Mouse (Mus musculus) liver, embryonic 11.5 days (tissue): ENCODE measurements around the gene Pigx. TPM values are rescaled to one million over a fixed set of nuclear protein-coding genes. Genes with fewer than 3 reads are reported as not detected.
"Not testable (repeated sequence)": the region's sequence is repeated elsewhere in the genome, so short reads cannot be mapped to it uniquely, and the experiment has no call there.

ENCODE experiments used
- ATAC-seq: fragments of 200-750 bp; cut with Nextera tagmentation; replicated peaks from 2 replicates; pipeline ENCODE4 v1.8.0; 2017; ENCODE audit warnings: moderate number of reproducible peaks, mild to moderate bottlenecking, moderate TSS enrichment, moderate library complexity; ENCODE audit not compliant: low FRiP score
- DNase-seq: peaks from one replicate; pipeline ENCODE4 v3.0.0-alpha.2; 2017; ENCODE audit warnings: low spot score
- H3K27ac ChIP-seq: fragments of 300-500 bp; sonication (generic); 2 replicates; pipeline ENCODE4 v1.5.1; 2014; ENCODE audit warnings: mild to moderate bottlenecking, low read depth, low read length, control low read depth
- H3K27me3 ChIP-seq: fragments of 300-500 bp; sonication (generic); replicated peaks from 2 replicates; pipeline ENCODE4 v1.6.1; 2014; ENCODE audit warnings: low read length, mixed read lengths; ENCODE audit not compliant: control insufficient read depth, insufficient read depth
- H3K36me3 ChIP-seq: fragments of 300-500 bp; sonication (generic); 2 replicates; pipeline ENCODE4 v1.6.1; 2014; ENCODE audit warnings: mild to moderate bottlenecking, low read length, moderate library complexity, mixed read lengths; ENCODE audit not compliant: control insufficient read depth, insufficient read depth
- H3K4me1 ChIP-seq: fragments of 300-500 bp; sonication (generic); replicated peaks from 2 replicates; pipeline ENCODE4 v1.6.1; 2014; ENCODE audit warnings: low read length, mixed read lengths; ENCODE audit not compliant: control insufficient read depth, insufficient read depth
- H3K4me2 ChIP-seq: fragments of 300-500 bp; sonication (generic); 2 replicates; pipeline ENCODE4 v1.6.1; 2014; ENCODE audit warnings: mild to moderate bottlenecking, control low read depth, moderate library complexity
- H3K4me3 ChIP-seq: fragments of 300-500 bp; sonication (generic); 2 replicates; pipeline ENCODE4 v1.5.1; 2014; ENCODE audit warnings: low read depth, low read length, control low read depth
- H3K9ac ChIP-seq: fragments of 300-500 bp; sonication (generic); 2 replicates; pipeline ENCODE4 v1.6.1; 2014; ENCODE audit warnings: low read depth, low read length, control low read depth
- H3K9me3 ChIP-seq: fragments of 300-500 bp; sonication (generic); 2 replicates; pipeline ENCODE4 v1.6.1; 2016; ENCODE audit warnings: low read length, inconsistent platforms, mixed read lengths; ENCODE audit not compliant: control insufficient read depth
- WGBS: fragments of 180-500 bp; shearing (Covaris S2); extraction: QIAGEN DNeasy Blood & Tissue Kit; methylation state at CpG from one replicate; pipeline ENCODE4 v1.1.7; 2014; 5-methylcytosine and 5-hydroxymethylcytosine counted together
- polyA plus RNA-seq: library from polyadenylated mRNA; unstranded; fragments of >200 nt; fragmentation: Nextera tagmentation; extraction: Ambion mirVana; gene quantifications from 2 replicates; pipeline ENCODE4 v1.2.1, GENCODE M21; 2014

Gene Pigx
- polyA plus RNA-seq, 1 experiment from 2014 or later, result 63.0 TPM

DNA sequence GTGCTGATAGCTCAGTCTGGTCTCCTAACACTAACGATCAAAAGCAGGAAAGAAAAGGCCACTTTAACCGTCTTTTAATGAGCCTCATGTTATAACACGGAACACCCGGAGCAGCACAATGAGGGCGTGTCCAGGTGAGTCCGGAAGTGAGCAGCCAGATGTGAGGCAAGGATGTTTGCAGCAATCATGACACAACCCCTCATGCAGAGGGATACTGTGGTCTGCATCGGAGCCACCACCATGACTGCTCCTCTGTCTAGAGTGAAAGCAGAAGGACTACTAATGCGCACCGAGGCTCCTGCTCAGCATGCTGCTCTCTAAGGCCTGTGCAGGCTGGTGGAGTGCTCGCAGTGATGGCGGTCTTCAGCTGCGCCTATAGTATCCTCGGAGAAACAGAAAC lies 2.8 kb upstream of the Pigx start:
- Histone ChIP-seq H3K9ac (no peak overlapping the region), H3K36me3 (peaks cover 2% of the 10 kb centered on the region; the same call in 1 of the 2 replicates), H3K27ac (no peak overlapping the region), H3K27me3 (no peaks in the 10 kb centered on the region), H3K4me2 (no peak overlapping the region), H3K9me3 (no peaks in the 10 kb centered on the region), H3K4me1 (peaks cover 5% of the 10 kb centered on the region; the same call in 1 of the 2 replicates), H3K4me3 (no peak overlapping the region)
- 91% methylated on average over 13 of the region's 13 CpGs for WGBS
- no peak for ATAC-seq
- DNase-seq, result no peak

DNA sequence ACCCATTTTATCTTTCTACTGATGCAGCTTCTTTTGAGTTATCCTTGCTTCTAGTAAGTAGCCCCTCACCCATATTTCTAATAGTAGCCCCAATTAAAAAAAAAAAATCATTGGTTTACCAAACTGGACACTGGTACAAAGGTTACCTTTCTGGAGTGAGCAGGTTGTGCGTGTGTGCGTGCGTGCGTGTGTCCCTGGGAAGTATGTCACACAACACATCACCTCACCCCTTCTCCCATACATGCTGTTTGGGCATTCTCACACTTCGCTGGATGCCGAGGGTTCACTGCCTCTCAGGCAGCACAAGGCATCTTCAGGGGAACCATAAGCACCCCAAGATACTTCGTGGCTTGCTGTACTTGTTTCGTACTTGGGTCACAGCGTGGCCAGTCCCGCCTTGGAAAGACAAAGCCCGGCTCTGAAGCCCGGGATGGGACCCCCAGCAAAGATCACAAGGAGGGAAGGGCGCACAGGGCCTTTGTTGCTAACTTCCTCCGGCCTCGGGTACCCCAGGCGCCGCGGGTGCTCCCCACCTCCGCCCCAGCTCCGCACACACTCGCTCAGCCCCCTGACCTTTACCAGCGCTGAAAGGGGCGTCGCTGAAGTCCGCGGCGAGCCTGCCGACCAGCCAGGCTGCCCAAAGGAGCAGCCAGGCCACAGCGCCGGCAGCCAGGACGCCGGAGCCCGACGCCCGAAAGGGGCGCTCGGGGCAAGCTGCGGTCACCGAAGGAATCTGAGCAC lies 473 bp downstream of the Pigx start:
- H3K4me3 ChIP-seq, result peak overlapping the region; percentile 93
- H3K4me1 ChIP-seq, result peaks cover 5% of the 10 kb centered on the region; the same call in 1 of the 2 replicates
- H3K4me2 ChIP-seq, result peak overlapping the region; percentile 91
- ATAC-seq, result peak; percentile 65
- DNase-seq, result no peak
- H3K9ac ChIP-seq, result peak overlapping the region; percentile 82
- no peaks in the 10 kb centered on the region for H3K27me3 ChIP-seq
- no peaks in the 10 kb centered on the region for H3K9me3 ChIP-seq
- peak overlapping the region; percentile 83 for H3K27ac ChIP-seq
- H3K36me3 ChIP-seq, result peaks cover 4% of the 10 kb centered on the region; the same call in 1 of the 2 replicates
- 1% methylated on average over 39 of the region's 39 CpGs for WGBS

GRCm38 (mm10) chr16:32097757-32098156 lies 1.8 kb downstream of the Pigx start:
- not testable (repeated sequence) for DNase-seq, ATAC-seq, H3K9me3 ChIP-seq, H3K9ac ChIP-seq, H3K27me3 ChIP-seq, H3K4me3 ChIP-seq, H3K27ac ChIP-seq, H3K36me3 ChIP-seq, H3K4me1 ChIP-seq, H3K4me2 ChIP-seq
- 80% methylated on average over 2 of the region's 2 CpGs for WGBS

- WGBS, result 91% methylated on average over 7 of the region's 7 CpGs
- DNase-seq (no peak), ATAC-seq (no peak)
- no peak overlapping the region for H3K4me2 ChIP-seq
- no peak overlapping the region for H3K27ac ChIP-seq
- no peaks in the 10 kb centered on the region for H3K9me3 ChIP-seq
- no peak overlapping the region for H3K9ac ChIP-seq
- peaks cover 10% of the 10 kb centered on the region for H3K36me3 ChIP-seq
- H3K4me3 ChIP-seq, result no peak overlapping the region
- H3K27me3 ChIP-seq, result no peaks in the 10 kb centered on the region
- H3K4me1 ChIP-seq, result no peaks in the 10 kb centered on the region
These were observed 8.1 kb downstream of the Pigx start for GRCm38 (mm10) chr16:32091466-32091865.

DNA sequence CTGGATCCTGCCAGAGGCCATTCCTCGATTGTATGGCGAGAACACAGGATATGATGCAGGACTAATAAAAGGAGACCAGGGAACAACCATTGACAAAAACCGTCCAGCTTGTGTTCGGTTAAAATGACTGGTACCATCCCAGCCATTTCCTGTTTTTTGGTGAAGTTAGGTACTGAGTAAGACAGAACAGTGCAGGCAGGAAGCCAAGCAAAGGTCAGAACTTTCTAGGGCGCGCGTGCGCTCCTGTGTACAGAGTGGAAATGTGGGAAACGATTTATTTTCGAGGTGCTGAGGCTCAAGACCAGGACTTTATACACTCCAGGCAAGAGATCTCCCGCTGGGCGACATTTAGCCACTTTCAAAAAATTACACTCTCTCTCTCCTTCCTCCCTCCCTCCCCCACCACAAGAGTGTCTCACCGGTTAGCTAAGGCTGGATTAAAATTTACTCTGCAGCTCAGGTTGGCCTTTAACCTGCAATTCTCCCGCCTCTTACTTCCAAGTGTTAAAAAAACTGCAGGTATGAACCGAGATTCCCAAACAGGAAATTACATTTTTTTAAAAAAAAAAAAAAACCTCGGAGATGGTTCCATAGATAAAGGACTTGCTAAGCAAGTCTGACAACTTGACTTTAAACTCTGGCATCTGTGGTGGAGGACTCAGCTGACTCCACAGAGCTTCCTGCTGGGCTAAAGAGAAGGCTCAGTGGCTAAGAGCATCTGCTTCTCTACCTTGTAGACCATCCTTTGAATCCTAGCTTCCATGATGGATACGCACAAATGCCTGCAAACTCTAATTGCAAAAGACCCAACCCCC lies 11.7 kb downstream of the Pigx start:
- H3K27ac ChIP-seq, result no peak overlapping the region
- H3K4me3 ChIP-seq, result no peak overlapping the region
- DNase-seq, result no peak
- no peak overlapping the region for H3K9ac ChIP-seq
- 68% methylated on average over 17 of the region's 17 CpGs for WGBS
- no peak for ATAC-seq
- H3K9me3 ChIP-seq, result no peaks in the 10 kb centered on the region
- H3K36me3 ChIP-seq, result peaks cover 14% of the 10 kb centered on the region
- no peaks in the 10 kb centered on the region for H3K27me3 ChIP-seq
- H3K4me1 ChIP-seq, result no peaks in the 10 kb centered on the region
- no peak overlapping the region for H3K4me2 ChIP-seq

- Histone ChIP-seq H3K4me3 (peak within 1 kb of the TSS; percentile 83), H3K27ac (peak within 1 kb of the TSS; percentile 92), H3K4me1 (peaks cover 12% of the 10 kb centered on the region; the same call in 1 of the 2 replicates), H3K36me3 (no peaks in the 10 kb centered on the region), H3K4me2 (peak within 1 kb of the TSS; percentile 77), H3K9ac (peak within 1 kb of the TSS; percentile 90), H3K27me3 (no peaks in the 10 kb centered on the region), H3K9me3 (no peaks in the 10 kb centered on the region)
- peak; percentile 94 for DNase-seq
- peak; percentile 97 for ATAC-seq
- under 1% methylated on average over 58 of the region's 60 CpGs for WGBS
These were observed 20.5 kb downstream of the Pigx start, which contains the start of gene Pak2 for GRCm38 (mm10) chr16:32078991-32079511. TSS of gene Pak2 (minus strand) at chr16:32079342.

GRCm38 (mm10) chr16:32078408-32078990 lies 21.0 kb downstream of the Pigx start:
- Histone ChIP-seq H3K4me3 (peak overlapping the region; percentile 83), H3K36me3 (no peaks in the 10 kb centered on the region), H3K9ac (peak overlapping the region; percentile 90), H3K4me2 (peak overlapping the region; percentile 77), H3K9me3 (no peaks in the 10 kb centered on the region), H3K27ac (peak overlapping the region; percentile 92), H3K4me1 (peaks cover 12% of the 10 kb centered on the region; the same call in 1 of the 2 replicates), H3K27me3 (no peaks in the 10 kb centered on the region)
- WGBS, result under 1% methylated on average over 30 of the region's 30 CpGs
- DNase-seq, result peak; percentile 69
- no peak for ATAC-seq

DNA sequence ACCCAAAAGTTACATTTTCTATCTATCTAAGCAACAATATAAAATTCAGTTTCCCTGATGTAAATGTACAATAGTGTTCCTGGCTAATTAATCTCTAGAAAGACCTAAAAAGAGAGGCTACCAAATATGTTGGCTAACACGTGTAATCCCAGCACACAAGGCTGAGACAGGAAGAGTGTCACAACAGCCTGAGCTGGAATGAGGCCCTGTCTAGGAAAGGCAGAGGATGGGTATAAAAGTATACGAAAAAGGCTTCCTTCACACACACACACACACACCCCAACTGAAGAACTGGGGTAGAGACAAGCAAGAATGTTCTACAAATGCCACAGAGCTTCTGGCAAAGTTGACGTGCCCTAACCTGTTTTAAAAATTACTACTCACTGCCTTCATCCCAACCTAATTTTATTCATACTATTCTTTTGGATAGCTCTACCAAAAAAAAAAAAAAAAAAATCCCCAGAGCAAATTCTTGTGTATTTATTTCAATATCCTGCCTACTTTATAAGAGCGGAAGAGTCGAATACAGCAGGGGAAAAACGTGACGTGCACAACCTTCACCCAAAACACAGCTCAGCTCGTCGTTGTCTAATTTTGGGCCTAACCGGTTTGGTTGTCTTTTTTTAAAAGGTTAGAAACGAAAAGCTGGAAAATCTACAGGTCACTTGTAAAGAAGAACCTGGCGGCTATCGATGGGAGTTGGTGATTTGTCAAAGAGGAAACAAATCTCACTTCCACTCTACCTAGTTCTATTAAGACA lies 21.7 kb downstream of the Pigx start:
- H3K4me1 ChIP-seq, result peaks cover 12% of the 10 kb centered on the region; the same call in 1 of the 2 replicates
- H3K9me3 ChIP-seq, result no peaks in the 10 kb centered on the region
- H3K9ac ChIP-seq, result peak overlapping the region; percentile 90
- no peak for DNase-seq
- no peak for ATAC-seq
- H3K36me3 ChIP-seq, result no peaks in the 10 kb centered on the region
- H3K4me3 ChIP-seq, result peak overlapping the region; percentile 83
- peak overlapping the region; percentile 77 for H3K4me2 ChIP-seq
- H3K27ac ChIP-seq, result peak overlapping the region; percentile 92
- WGBS, result 9% methylated on average over 13 of the region's 13 CpGs
- no peaks in the 10 kb centered on the region for H3K27me3 ChIP-seq
